ENCODE assay signal across 15 mouse cellular contexts in the genomic region with DNA sequence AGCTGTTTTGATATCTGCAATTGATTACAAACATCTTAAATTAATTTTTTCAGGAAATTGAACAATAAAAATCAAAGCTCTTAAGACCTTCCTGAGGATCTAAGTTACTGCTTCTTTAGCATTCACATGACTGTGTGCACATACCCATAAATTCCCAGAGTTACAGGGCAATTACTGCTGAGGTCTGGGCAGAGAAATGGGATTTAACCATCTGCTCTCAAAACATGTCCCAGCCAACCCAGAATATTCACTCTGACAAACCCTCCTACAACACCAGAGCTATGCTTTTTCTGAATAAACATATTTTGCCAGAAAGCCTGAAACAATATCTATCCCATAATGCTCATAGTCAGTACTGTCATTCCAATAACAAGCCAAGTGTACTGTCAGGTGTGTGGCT.
DNase-seq lines count a peak whose midpoint lies in the region; ATAC-seq lines count a peak whose summit lies in the region.
"Had no signal": no experiment of that assay in that cellular context is flagged by ENCODE, and none has a peak within 500 bp of the region (broad histone marks: within the 10 kb centered on the region; RNA-seq: fewer than 3 reads in every experiment).

No protein-coding gene starts in this region.

- no peaks in the 10 kb centered on the region for H3K36me3 ChIP-seq in forebrain, embryonic 15.5 days
- H3K36me3 ChIP-seq in forebrain, embryonic 12.5 days (replicated peaks) = no peaks in the 10 kb centered on the region
- H3K36me3 ChIP-seq in limb, embryonic 15.5 days = no peaks in the 10 kb centered on the region
- H3K36me3 ChIP-seq in limb, embryonic 10.5 days = no peaks in the 10 kb centered on the region
- H3K36me3 ChIP-seq: intestine, embryonic 15.5 days; liver, embryonic 13.5 days had no signal

- no peak overlapping the region for H3K9ac ChIP-seq in forebrain, embryonic 15.5 days (replicated peaks)
- no peak overlapping the region for H3K9ac ChIP-seq in forebrain, embryonic 12.5 days
- H3K9ac ChIP-seq in limb, embryonic 15.5 days = no peak overlapping the region
- H3K9ac ChIP-seq: intestine, embryonic 15.5 days; liver, embryonic 13.5 days had no signal

- H3K4me1 ChIP-seq in forebrain, embryonic 15.5 days = peaks cover 7% of the 10 kb centered on the region; the same call in 1 of the 2 replicates
- no peaks in the 10 kb centered on the region for H3K4me1 ChIP-seq in forebrain, embryonic 12.5 days
- H3K4me1 ChIP-seq in limb, embryonic 15.5 days = no peaks in the 10 kb centered on the region
- peaks cover 18% of the 10 kb centered on the region for H3K4me1 ChIP-seq in limb, embryonic 10.5 days
- H3K4me1 ChIP-seq: intestine, embryonic 15.5 days; liver, embryonic 13.5 days had no signal

- no peak overlapping the region for H3K4me3 ChIP-seq in forebrain, embryonic 15.5 days
- no peak overlapping the region for H3K4me3 ChIP-seq in forebrain, embryonic 12.5 days (replicated peaks)
- H3K4me3 ChIP-seq in limb, embryonic 15.5 days = no peak overlapping the region
- H3K4me3 ChIP-seq in limb, embryonic 10.5 days = no peak overlapping the region
- H3K4me3 ChIP-seq: intestine, embryonic 15.5 days; liver, embryonic 13.5 days; myocyte had no signal

- H3K4me2 ChIP-seq in forebrain, embryonic 15.5 days (replicated peaks) = no peak overlapping the region
- no peak overlapping the region for H3K4me2 ChIP-seq in forebrain, embryonic 12.5 days
- H3K4me2 ChIP-seq in limb, embryonic 15.5 days = no peak overlapping the region
- H3K4me2 ChIP-seq: intestine, embryonic 15.5 days; liver, embryonic 13.5 days had no signal

- peak; percentile 76 for ATAC-seq in forebrain, embryonic 15.5 days (replicated peaks)
- ATAC-seq in forebrain, embryonic 12.5 days (ENCODE audit: low FRiP score) = no peak
- 0 out of 2 replicates have a peak, but pooled peaks have one; percentile 55 for ATAC-seq in limb, embryonic 15.5 days (ENCODE audit: insufficient number of reproducible peaks, low FRiP score, low TSS enrichment, low read depth)
- ATAC-seq: intestine, embryonic 15.5 days had no signal

- no peaks in the 10 kb centered on the region for H3K27me3 ChIP-seq in forebrain, embryonic 15.5 days
- H3K27me3 ChIP-seq in forebrain, embryonic 12.5 days = no peaks in the 10 kb centered on the region
- H3K27me3 ChIP-seq in limb, embryonic 15.5 days = no peaks in the 10 kb centered on the region
- no peaks in the 10 kb centered on the region for H3K27me3 ChIP-seq in limb, embryonic 10.5 days (ENCODE audit: low read depth, poor library complexity, severe bottlenecking)
- H3K27me3 ChIP-seq: intestine, embryonic 15.5 days; liver, embryonic 13.5 days had no signal

- no peaks in the 10 kb centered on the region for H3K9me3 ChIP-seq in forebrain, embryonic 15.5 days
- no peaks in the 10 kb centered on the region for H3K9me3 ChIP-seq in forebrain, embryonic 12.5 days
- no peaks in the 10 kb centered on the region for H3K9me3 ChIP-seq in limb, embryonic 15.5 days
- H3K9me3 ChIP-seq in limb, embryonic 10.5 days (replicated peaks) = no peaks in the 10 kb centered on the region
- H3K9me3 ChIP-seq: intestine, embryonic 15.5 days; liver, embryonic 13.5 days had no signal

- H3K27ac ChIP-seq in forebrain, embryonic 15.5 days (replicated peaks) = peak overlapping the region; percentile 57
- no peak overlapping the region for H3K27ac ChIP-seq in forebrain, embryonic 12.5 days
- no peak overlapping the region for H3K27ac ChIP-seq in limb, embryonic 15.5 days
- no peak overlapping the region for H3K27ac ChIP-seq in limb, embryonic 10.5 days
- H3K27ac ChIP-seq: intestine, embryonic 15.5 days; liver, embryonic 13.5 days had no signal

- no peak for DNase-seq in limb, embryonic 10.5 days (ENCODE audit: low spot score)
- DNase-seq in cerebellum, adult 8-10 months = peak; percentile 49
- peak; percentile 53 for DNase-seq in layer of hippocampus, adult 9-11 months
- no peak for DNase-seq in ovary, postnatal 14 days (ENCODE audit: low spot score)
- DNase-seq in urinary bladder, postnatal 4 days (ENCODE audit: low spot score in 2 of 2) = no peak
- DNase-seq: heart, adult 18-20 months; kidney, postnatal 36 days; liver, embryonic 13.5 days; lung, postnatal 10 days; thymus, postnatal 14 days had no signal

Comparison
In these comparisons a context has a peak if more than half of its experiments do, and no peak if none do; other contexts are left out.
1. DNase-seq: peak in cerebellum, adult 8-10 months (single experiment) and layer of hippocampus, adult 9-11 months (single experiment); none in limb, embryonic 10.5 days (single experiment), ovary, postnatal 14 days (single experiment) and urinary bladder, postnatal 4 days (0 of 2).